Mouse (Mus musculus): ENCODE data around the gene Tgoln1. TPM values are rescaled to one million over a fixed set of nuclear protein-coding genes. Genes with fewer than 3 reads are reported as not detected.

Gene Tgoln1
- total and polyA plus RNA-seq, 3 experiments, result 22.6 to 33.6 (median 23.5) TPM

DNA sequence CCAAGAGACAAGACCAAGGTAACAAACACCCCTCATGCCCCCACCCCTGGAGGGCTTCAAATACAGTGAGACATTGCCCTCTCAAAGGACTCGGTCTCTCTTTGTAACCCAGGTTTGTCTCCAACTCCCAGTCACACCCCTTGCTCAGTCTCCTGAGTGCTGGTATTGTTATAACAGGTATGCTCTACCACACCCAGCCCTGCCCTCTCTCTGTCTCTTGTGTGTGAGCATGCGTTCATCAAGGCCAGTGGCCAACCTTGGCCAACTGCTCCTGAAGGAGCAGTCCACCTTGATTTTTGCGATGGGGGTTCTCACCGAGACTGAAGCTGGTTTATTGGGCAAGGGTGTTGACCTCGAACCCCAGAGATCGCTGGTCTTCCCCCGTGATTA, 39.2 kb upstream of the Tgoln1 start:
- no peak for DNase-seq (ENCODE audit: extremely low read depth)
- no peaks in the 10 kb centered on the region for H3K9me3 ChIP-seq (replicated peaks; ENCODE audit: low read length)
- no peaks in the 10 kb centered on the region for H3K36me3 ChIP-seq (replicated peaks in 1 of 2; ENCODE audit: control insufficient read depth in 1 of 2, insufficient read depth in 1 of 2, low read length in 1 of 2)
- H3K27ac ChIP-seq (ENCODE audit: insufficient read depth, low read depth), result no peak overlapping the region
- peak overlapping the region in 1 of 3 experiments; percentile 50 for H3K4me3 ChIP-seq (replicated peaks in 1 of 3; ENCODE audit: low read depth in 2 of 3, low read length in 2 of 3, poor library complexity in 1 of 3)
- TF ChIP-seq SMC3 (IDR thresholded peaks at IDR 0.05; ENCODE audit: low read depth, low read length), result no peak
- no peak for TF ChIP-seq MEF2A (IDR thresholded peaks at IDR 0.05; ENCODE audit: borderline replicate concordance, low read depth, low read length)
- no peak for TF ChIP-seq MXI1 (IDR thresholded peaks at IDR 0.05; ENCODE audit: low read depth, low read length)
- no peak for TF ChIP-seq USF1 (IDR thresholded peaks at IDR 0.05; ENCODE audit: low read depth, low read length)
- no peak for TF ChIP-seq HCFC1 (IDR thresholded peaks at IDR 0.05; ENCODE audit: low read depth, low read length)
- TF ChIP-seq UBTF (IDR thresholded peaks at IDR 0.05; ENCODE audit: low read depth, low read length), result no peak
- no peak for TF ChIP-seq ZKSCAN1 (IDR thresholded peaks at IDR 0.05; ENCODE audit: borderline replicate concordance, low read depth, low read length)
- no peak for TF ChIP-seq USF2 (conservative IDR thresholded peaks at IDR 0.05; ENCODE audit: low read depth, low read length)
- TF ChIP-seq PAX5 (IDR thresholded peaks at IDR 0.05; ENCODE audit: low read length), result no peak
- TF ChIP-seq ELF1 (IDR thresholded peaks at IDR 0.05; ENCODE audit: low read depth, low read length), result no peak
- TF ChIP-seq POLR2AphosphoS2 (IDR thresholded peaks at IDR 0.05; ENCODE audit: low read depth, low read length), result no peak
- TF ChIP-seq MAX (IDR thresholded peaks at IDR 0.05; ENCODE audit: low read length), result no peak
- TF ChIP-seq ZNF384 (IDR thresholded peaks at IDR 0.05; ENCODE audit: low read depth, low read length), result no peak
- no peak for TF ChIP-seq ZC3H11A (IDR thresholded peaks at IDR 0.05; ENCODE audit: low read depth, low read length)
- no peak for TF ChIP-seq SIN3A (IDR thresholded peaks at IDR 0.05; ENCODE audit: low read length)
- in situ Hi-C loops (cut with MboI; ENCODE audit: low pct_ligation_motif_present, low pct_unique_long_range_greater_than_20kb, low sequenced_read_pairs) (no loop called here), dilution Hi-C loops (cut with MboI; ENCODE audit: extremely low pct_ligation_motif_present, extremely low pct_unique_long_range_greater_than_20kb, low sequenced_read_pairs) (no loop called here)
- H3K4me2 ChIP-seq (ENCODE audit: insufficient read depth, low read depth, poor library complexity, severe bottlenecking), result no peak overlapping the region
- peaks cover 5 to 44% of the 10 kb centered on the region in 2 experiments for H3K4me1 ChIP-seq (ENCODE audit: control insufficient read depth in 1 of 2, insufficient read depth in 2 of 2)
- no peak overlapping the region for H3K9ac ChIP-seq (ENCODE audit: insufficient read depth, low read depth)
- H3K79me2 ChIP-seq (replicated peaks; ENCODE audit: control insufficient read depth, extremely low read depth, insufficient read depth, poor library complexity, severe bottlenecking), result no peaks in the 10 kb centered on the region
- H3K27me3 ChIP-seq (replicated peaks), result no peaks in the 10 kb centered on the region

GRCm38 (mm10) chr6:72655309-72656052, 38.7 kb upstream of the Tgoln1 start:
- H3K27ac ChIP-seq (ENCODE audit: insufficient read depth, low read depth), result no peak overlapping the region
- no peaks in the 10 kb centered on the region for H3K36me3 ChIP-seq (replicated peaks in 1 of 2; ENCODE audit: control insufficient read depth in 1 of 2, insufficient read depth in 1 of 2, low read length in 1 of 2)
- H3K4me1 ChIP-seq (ENCODE audit: control insufficient read depth in 1 of 2, insufficient read depth in 2 of 2), result peaks cover 5 to 44% of the 10 kb centered on the region in 2 experiments
- H3K9me3 ChIP-seq (replicated peaks; ENCODE audit: low read length), result no peaks in the 10 kb centered on the region
- peak; percentile 39 for DNase-seq (ENCODE audit: extremely low read depth)
- dilution Hi-C loops (cut with MboI; ENCODE audit: extremely low pct_ligation_motif_present, extremely low pct_unique_long_range_greater_than_20kb, low sequenced_read_pairs) (no loop called here), in situ Hi-C loops (cut with MboI; ENCODE audit: low pct_ligation_motif_present, low pct_unique_long_range_greater_than_20kb, low sequenced_read_pairs) (no loop called here)
- H3K9ac ChIP-seq (ENCODE audit: insufficient read depth, low read depth), result 0 out of 2 replicates have a peak overlapping the region, but pooled peaks have one; percentile 7
- H3K4me2 ChIP-seq (ENCODE audit: insufficient read depth, low read depth, poor library complexity, severe bottlenecking), result peak overlapping the region; percentile 19; the same call in 1 of the 2 replicates
- H3K27me3 ChIP-seq (replicated peaks), result no peaks in the 10 kb centered on the region
- no peaks in the 10 kb centered on the region for H3K79me2 ChIP-seq (replicated peaks; ENCODE audit: control insufficient read depth, extremely low read depth, insufficient read depth, poor library complexity, severe bottlenecking)
- TF ChIP-seq TCF12 (IDR thresholded peaks at IDR 0.05; ENCODE audit: low read depth, low read length) (peak; percentile 34; the same call in 1 of the 2 replicates), ELF1 (IDR thresholded peaks at IDR 0.05; ENCODE audit: low read depth, low read length) (no peak), NELFE (IDR thresholded peaks at IDR 0.05; ENCODE audit: low read depth, low read length) (no peak), ETS1 (conservative IDR thresholded peaks at IDR 0.05; ENCODE audit: low read depth, low read length) (peak; percentile 54; the same call in 1 of the 2 replicates), MEF2A (IDR thresholded peaks at IDR 0.05; ENCODE audit: borderline replicate concordance, low read depth, low read length) (no peak)
- peak overlapping the region in 1 of 3 experiments; percentile 50 for H3K4me3 ChIP-seq (replicated peaks in 1 of 3; ENCODE audit: low read depth in 2 of 3, low read length in 2 of 3, poor library complexity in 1 of 3)

Data from CH12.LX (cell line).